ENCODE assay signal across 10 mouse cellular contexts in genomic region chr5:88711128-88711527, GRCm38 (mm10). TPM values are rescaled to one million over a fixed set of nuclear protein-coding genes. Genes with fewer than 3 reads are reported as not detected.
DNase-seq lines count a peak whose midpoint lies in the region; ATAC-seq and TF ChIP-seq lines count a peak whose summit lies in the region.
"Had no signal": no experiment of that assay in that cellular context is flagged by ENCODE, and none has a peak within 500 bp of the region (broad histone marks: within the 10 kb centered on the region; RNA-seq: fewer than 3 reads in every experiment).

No protein-coding gene starts in this region.

- peaks cover 13% of the 10 kb centered on the region for H3K4me1 ChIP-seq in limb, embryonic 13.5 days
- peaks cover 4% of the 10 kb centered on the region; the same call in 1 of the 2 replicates for H3K4me1 ChIP-seq in stomach, embryonic 15.5 days

- intact Hi-C loops in left cerebral cortex, adult 2 months (cut with DNase I), result no loop called here
- intact Hi-C loops in left cerebral cortex, postnatal 4 days (cut with DNase I), result no loop called here

- H3K9me3 ChIP-seq in limb, embryonic 13.5 days, result no peaks in the 10 kb centered on the region
- no peaks in the 10 kb centered on the region for H3K9me3 ChIP-seq in stomach, embryonic 15.5 days

- no peaks in the 10 kb centered on the region for H3K27me3 ChIP-seq in limb, embryonic 13.5 days
- H3K27me3 ChIP-seq in stomach, embryonic 15.5 days (replicated peaks), result no peaks in the 10 kb centered on the region

- ATAC-seq in limb, embryonic 13.5 days (ENCODE audit: low FRiP score, low read depth), result peak; percentile 80
- peak; percentile 41; the same call in 1 of the 2 replicates for ATAC-seq in stomach, embryonic 15.5 days (ENCODE audit: insufficient read depth, low FRiP score, low read depth)

- DNase-seq in embryo, embryonic 9.5 days (ENCODE audit: extremely low spot score), result peak; percentile 24
- DNase-seq in embryo, embryonic 10 days (ENCODE audit: low spot score), result no peak
- DNase-seq in left cerebral cortex, adult 2 months (ENCODE audit: extremely low spot score in 1 of 2, low spot score in 2 of 2), result no peak
- no peak for DNase-seq in left cerebral cortex, postnatal 4 days
- DNase-seq in left cerebral cortex, adult 11 months (ENCODE audit: low spot score), result no peak
- no peak for DNase-seq in left cerebral cortex, adult 18-20 months (ENCODE audit: low spot score in 2 of 2)
- DNase-seq: cerebellum, adult 11-12 months; layer of hippocampus, adult 9-11 months had no signal

- no peak overlapping the region for H3K4me3 ChIP-seq in left cerebral cortex, adult 2 months
- H3K4me3 ChIP-seq in limb, embryonic 13.5 days, result no peak overlapping the region
- no peak overlapping the region for H3K4me3 ChIP-seq in stomach, embryonic 15.5 days (replicated peaks)

- no peaks in the 10 kb centered on the region for H3K36me3 ChIP-seq in limb, embryonic 13.5 days
- H3K36me3 ChIP-seq in stomach, embryonic 15.5 days, result no peaks in the 10 kb centered on the region

- no peak for TF ChIP-seq CTCF in left cerebral cortex, adult 2 months (IDR thresholded peaks at IDR 0.05)

- peak overlapping the region; percentile 63; the same call in 1 of the 2 replicates for H3K27ac ChIP-seq in left cerebral cortex, adult 2 months
- no peak overlapping the region for H3K27ac ChIP-seq in limb, embryonic 13.5 days
- peak overlapping the region; percentile 35; the same call in 1 of the 2 replicates for H3K27ac ChIP-seq in stomach, embryonic 15.5 days

- no peak overlapping the region for H3K9ac ChIP-seq in limb, embryonic 13.5 days
- H3K9ac ChIP-seq in stomach, embryonic 15.5 days, result no peak overlapping the region

- no peak overlapping the region for H3K4me2 ChIP-seq in limb, embryonic 13.5 days (replicated peaks)
- no peak overlapping the region for H3K4me2 ChIP-seq in stomach, embryonic 15.5 days

RNA-seq across cellular contexts. Expression of gene Mob1b, which starts 9.5 kb away (rescaled TPM):
- 10 to 100 TPM; 30.4 to 30.7 TPM for total RNA-seq in left cerebral cortex, adult 2 months (2021)
- total RNA-seq in left cerebral cortex, postnatal 4 days (2021), result 10 to 100 TPM; 30.8 to 31.1 TPM
- polyA plus RNA-seq in limb, embryonic 13.5 days (2015; fragmentation: Nextera tagmentation; extraction: Ambion mirVana), result 10.5 and 11.4 TPM in 2 replicates
- polyA plus RNA-seq in stomach, embryonic 15.5 days (2015; fragmentation: Nextera tagmentation; extraction: Ambion mirVana), result 11.7 and 12.9 TPM in 2 replicates
- 10 to 100 TPM; 24.4 to 26.2 TPM for total RNA-seq in left cerebral cortex, adult 18-20 months (2021)

RNA-seq across cellular contexts. Expression of gene Grsf1, which starts 35.2 kb away (rescaled TPM):
- 100 to 1,000 TPM in 1 of 2 experiments, 10 to 100 TPM in 1; 92.2 to 107 TPM for total RNA-seq in left cerebral cortex, adult 2 months (2021)
- 10 to 100 TPM; 63.4 to 66.7 TPM for total RNA-seq in left cerebral cortex, postnatal 4 days (2021)
- polyA plus RNA-seq in limb, embryonic 13.5 days (2015; fragmentation: Nextera tagmentation; extraction: Ambion mirVana), result 53.0 and 54.8 TPM in 2 replicates
- 51.0 and 51.4 TPM in 2 replicates for polyA plus RNA-seq in stomach, embryonic 15.5 days (2015; fragmentation: Nextera tagmentation; extraction: Ambion mirVana)
- total RNA-seq in left cerebral cortex, adult 18-20 months (2021), result 100 to 1,000 TPM; 103 to 109 TPM

RNA-seq across cellular contexts. Expression of gene Dck, which starts 53.7 kb away (rescaled TPM):
- total RNA-seq in left cerebral cortex, adult 2 months (2021), result 10 to 100 TPM; 13.5 to 16.6 TPM
- 10 to 100 TPM; 20.1 to 23.3 TPM for total RNA-seq in left cerebral cortex, postnatal 4 days (2021)
- polyA plus RNA-seq in limb, embryonic 13.5 days (2015; fragmentation: Nextera tagmentation; extraction: Ambion mirVana), result 46.5 TPM in 2 replicates
- 41.8 and 44.6 TPM in 2 replicates for polyA plus RNA-seq in stomach, embryonic 15.5 days (2015; fragmentation: Nextera tagmentation; extraction: Ambion mirVana)
- total RNA-seq in left cerebral cortex, adult 18-20 months (2021), result 10 to 100 TPM; 15.1 to 18.7 TPM
